Mouse (Mus musculus) E14TG2a.4 (cell line): ENCODE measurements around the gene Prnd.

Source experiments
- CTCF ChIP-seq: conservative IDR thresholded peaks from 2 replicates; pipeline ENCODE4 v1.5.1; 2014; ENCODE audit warnings: low read length
- POU5F1 ChIP-seq: IDR thresholded peaks from 2 replicates; pipeline ENCODE4 v1.6.1; 2014; ENCODE audit warnings: low read length, borderline replicate concordance

DNA sequence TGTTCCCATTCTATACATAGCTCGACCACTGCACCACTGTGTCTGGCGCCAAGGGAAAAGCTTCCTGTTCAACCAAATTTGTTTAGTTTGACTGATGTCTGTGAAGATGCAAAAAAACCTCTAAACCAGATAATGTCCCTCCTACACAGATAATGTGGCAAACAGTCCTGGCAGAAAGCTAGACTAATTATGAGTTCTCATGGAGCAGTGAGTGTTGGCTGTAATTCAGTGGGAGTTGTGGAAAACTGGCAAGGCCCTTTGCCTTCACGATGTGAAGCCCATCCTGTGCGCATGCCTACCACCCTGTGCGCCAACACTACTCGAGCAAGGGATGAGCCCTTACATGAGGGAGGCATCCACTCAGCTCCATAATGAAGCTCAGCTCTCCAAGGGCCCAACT, 4.9 kb upstream of the Prnd start:
- TF ChIP-seq CTCF (no peak), POU5F1 (no peak)
